Mouse (Mus musculus) spleen, adult 2 months (tissue): ENCODE results near the gene Rpl36al. TPM values are rescaled to one million over a fixed set of nuclear protein-coding genes. Genes with fewer than 3 reads are reported as not detected.
"Not testable (repeated sequence)": the region's sequence is repeated elsewhere in the genome, so short reads cannot be mapped to it uniquely, and the experiment has no call there.

Experiments used
- DNase-seq, 2 experiments: peaks; one replicate each; pipeline versions ENCODE4 v3.0.0 to v3.0.0-alpha.2; 2012 to 2021; ENCODE audit warnings: low spot score in 2 of 2, low read depth in 1 of 2
- H3K27ac ChIP-seq: fragments of 200-500 bp; 2 replicates; pipeline ENCODE4 v1.5.1; 2012; ENCODE audit warnings: low read length, inconsistent platforms; ENCODE audit not compliant: insufficient read depth
- H3K27me3 ChIP-seq: fragments of 200-500 bp; 2 replicates; pipeline ENCODE4 v1.6.1; 2012; ENCODE audit warnings: mild to moderate bottlenecking, moderate library complexity, low read length, inconsistent platforms; ENCODE audit not compliant: control insufficient read depth, insufficient read depth
- H3K36me3 ChIP-seq: fragments of 200-500 bp; 2 replicates; pipeline ENCODE4 v1.6.1; 2012; ENCODE audit warnings: mild to moderate bottlenecking, low read length, inconsistent platforms; ENCODE audit not compliant: control insufficient read depth, insufficient read depth
- H3K4me1 ChIP-seq: fragments of 200-500 bp; 2 replicates; pipeline ENCODE4 v1.6.1; 2011; ENCODE audit warnings: inconsistent platforms; ENCODE audit not compliant: control insufficient read depth, insufficient read depth, insufficient read length
- H3K4me3 ChIP-seq: fragments of 200-500 bp; 2 replicates; pipeline ENCODE4 v1.5.1; 2011; ENCODE audit warnings: mild to moderate bottlenecking, inconsistent platforms; ENCODE audit not compliant: insufficient read depth, insufficient read length; ENCODE audit errors: extremely low read depth
- CTCF ChIP-seq: fragments of 200-500 bp; IDR thresholded peaks from 2 replicates; pipeline ENCODE4 v1.5.1; 2011; ENCODE audit warnings: mild to moderate bottlenecking, inconsistent platforms; ENCODE audit not compliant: insufficient read depth, insufficient read length, insufficient replicate concordance; ENCODE audit errors: extremely low read depth
- POLR2A ChIP-seq: fragments of 200-500 bp; IDR thresholded peaks from 2 replicates; pipeline ENCODE4 v1.6.1; 2011; ENCODE audit warnings: low read depth, low read length, inconsistent platforms
- WGBS: fragments of 180-500 bp; shearing (Covaris S2); methylation state at CpG from one replicate; pipeline ENCODE4 v1.1.7; 2018; 5-methylcytosine and 5-hydroxymethylcytosine counted together
- polyA plus RNA-seq: library from polyadenylated mRNA; depleted of rRNA; stranded (reverse); fragments of >200 nt; gene quantifications from 2 replicates; pipeline ENCODE4 v1.2.3, GENCODE M21; 2012

The Rpl36al gene
- polyA plus RNA-seq, 1 experiment = 75.1 TPM

DNA sequence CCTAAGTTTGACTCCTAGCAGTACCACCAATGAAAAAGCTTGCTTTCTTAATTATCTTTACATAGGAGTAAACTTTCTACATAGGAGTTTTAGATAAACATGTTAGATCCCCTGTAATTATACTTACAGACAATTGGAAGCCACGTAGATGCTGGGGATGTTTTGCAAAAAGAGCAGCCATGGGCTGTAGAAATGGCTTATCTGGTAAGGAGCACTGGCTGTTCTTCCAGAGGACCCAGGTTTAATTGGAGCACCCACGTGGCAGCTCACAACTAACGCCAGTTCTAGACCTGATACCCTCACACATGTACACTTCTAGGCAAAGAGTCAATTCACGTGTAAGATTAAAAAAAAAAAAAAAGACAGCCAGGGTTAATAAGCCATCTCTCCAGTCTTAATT, 2.1 kb downstream of the Rpl36al start:
- Histone ChIP-seq H3K36me3 (peaks cover 4% of the 10 kb centered on the region), H3K27ac (no peak overlapping the region), H3K27me3 (no peaks in the 10 kb centered on the region), H3K4me3 (no peak overlapping the region), H3K4me1 (peaks cover 3% of the 10 kb centered on the region)
- WGBS = 85% methylated on average over 4 of the region's 4 CpGs
- DNase-seq = no peak
- TF ChIP-seq CTCF = no peak
- no peak for TF ChIP-seq POLR2A

GRCm38 (mm10) chr12:69179371-69179770, 4.5 kb downstream of the Rpl36al start:
- H3K4me3 ChIP-seq = no peak overlapping the region
- WGBS = 90% methylated on average over 12 of the region's 12 CpGs

DNA sequence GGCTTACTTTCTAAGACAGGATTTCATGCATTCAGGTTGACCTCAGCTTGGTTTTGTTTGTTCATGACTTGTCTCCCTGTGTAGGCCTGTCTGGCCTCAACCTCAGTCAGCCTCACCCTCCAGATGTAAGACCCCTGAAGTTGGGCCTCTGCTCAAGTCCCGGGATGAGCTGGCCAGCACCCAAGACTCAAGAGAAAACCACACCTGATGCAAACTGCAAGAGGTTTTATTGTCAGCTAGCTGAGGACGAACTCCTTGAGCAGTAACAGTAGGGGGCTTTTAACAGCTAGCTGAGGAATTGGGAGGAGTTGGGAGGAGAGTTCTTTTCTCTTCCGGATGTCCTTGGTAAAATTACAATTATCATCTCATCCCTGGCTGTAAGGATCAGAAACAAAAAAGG, 6.4 kb downstream of the Rpl36al start:
- WGBS = 95% methylated on average over 3 of the region's 3 CpGs
- TF ChIP-seq POLR2A = no peak
- TF ChIP-seq CTCF = no peak
- Histone ChIP-seq H3K27me3 (no peaks in the 10 kb centered on the region), H3K27ac (no peak overlapping the region), H3K4me1 (no peaks in the 10 kb centered on the region), H3K36me3 (peaks cover 4% of the 10 kb centered on the region), H3K4me3 (no peak overlapping the region)
- DNase-seq = no peak

More at GRCm38 (mm10) chr12:69179371-69179770, 4.5 kb downstream of the Rpl36al start:
- H3K27ac ChIP-seq = no peak overlapping the region
- TF ChIP-seq CTCF = no peak
- TF ChIP-seq POLR2A = no peak
- peaks cover 4% of the 10 kb centered on the region for H3K36me3 ChIP-seq
- H3K4me1 ChIP-seq = no peaks in the 10 kb centered on the region; the same call in 1 of the 2 replicates
- no peak for DNase-seq
- no peaks in the 10 kb centered on the region for H3K27me3 ChIP-seq

DNA sequence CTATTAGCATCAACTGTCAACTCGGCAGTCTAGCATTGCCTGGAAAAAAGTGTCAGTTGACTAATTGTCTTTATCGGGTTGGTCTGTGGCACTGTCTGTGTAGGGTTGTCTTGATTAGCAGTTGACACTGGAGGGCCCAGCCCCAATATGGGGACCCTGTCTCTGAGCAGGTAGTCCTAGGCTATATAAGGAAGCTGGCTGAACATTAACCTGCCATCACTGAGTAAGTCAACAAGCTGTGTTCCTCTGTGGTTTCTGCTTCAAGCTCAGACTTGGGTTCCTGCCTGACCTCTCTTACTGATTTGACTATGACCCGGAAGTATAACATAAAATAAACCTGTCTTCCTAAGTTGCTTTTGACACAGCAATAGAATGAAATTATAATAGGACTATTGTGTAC, 7.9 kb downstream of the Rpl36al start:
- no peak for DNase-seq
- WGBS = 93% methylated on average over 3 of the region's 3 CpGs
- H3K27ac ChIP-seq = no peak overlapping the region
- H3K36me3 ChIP-seq = no peaks in the 10 kb centered on the region
- no peaks in the 10 kb centered on the region for H3K4me1 ChIP-seq
- no peak for TF ChIP-seq POLR2A
- TF ChIP-seq CTCF = no peak
- H3K27me3 ChIP-seq = no peaks in the 10 kb centered on the region
- no peak overlapping the region for H3K4me3 ChIP-seq

- Histone ChIP-seq H3K27me3 (no peaks in the 10 kb centered on the region), H3K4me1 (no peaks in the 10 kb centered on the region), H3K4me3 (no peak overlapping the region), H3K36me3 (no peaks in the 10 kb centered on the region), H3K27ac (no peak overlapping the region)
- 92% methylated on average over 2 of the region's 2 CpGs for whole genome bisulfite sequencing
- DNase-seq = no peak
- TF ChIP-seq CTCF = no peak
Observed at GRCm38 (mm10) chr12:69171307-69171706, 12.6 kb downstream of the Rpl36al start.

DNA sequence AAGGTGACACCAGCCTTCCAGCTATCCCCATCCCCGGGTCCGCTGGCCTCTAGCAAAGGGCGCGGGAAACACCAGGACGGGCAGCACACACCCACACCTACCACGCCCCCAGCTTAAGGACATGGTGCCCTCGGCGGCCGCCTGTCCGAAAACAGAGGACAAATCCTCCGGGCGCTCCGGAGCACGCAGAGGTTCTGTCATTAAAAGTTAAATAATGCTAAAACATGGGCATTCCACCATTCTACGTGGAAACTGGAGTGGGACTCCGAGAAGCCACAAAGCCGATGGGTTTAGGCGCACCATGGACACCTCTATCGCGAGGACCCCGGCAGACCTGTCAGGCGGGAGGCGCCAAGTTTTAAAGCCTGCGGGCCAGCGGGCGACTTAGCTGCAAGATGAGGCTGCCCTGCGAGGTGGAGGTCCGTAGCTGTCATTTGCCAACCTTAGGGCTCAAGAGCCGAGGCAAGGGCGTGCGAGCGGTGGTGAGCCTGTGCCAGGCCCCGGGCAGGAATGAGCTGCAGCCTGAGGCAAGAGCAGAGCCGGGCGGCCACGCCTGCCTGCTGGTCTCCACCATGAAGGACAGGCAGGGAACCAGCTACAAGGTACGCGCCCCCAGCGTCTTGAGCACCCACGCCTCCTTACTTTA, 15.3 kb downstream of the Rpl36al start, which contains the start of gene Lrr1:
Gene Lrr1 (plus strand): TSS at position 354 of the 646 bp plus-strand sequence.
- Histone ChIP-seq H3K36me3 (no peaks in the 10 kb centered on the region), H3K4me3 (peak within 1 kb of the TSS; percentile 57), H3K4me1 (no peaks in the 10 kb centered on the region), H3K27ac (peak within 1 kb of the TSS; percentile 64), H3K27me3 (no peaks in the 10 kb centered on the region)
- WGBS = under 1% methylated on average over 40 of the region's 40 CpGs
- DNase-seq = peak; percentile 71 to 82
- TF ChIP-seq CTCF = no peak
- TF ChIP-seq POLR2A = no peak

DNA sequence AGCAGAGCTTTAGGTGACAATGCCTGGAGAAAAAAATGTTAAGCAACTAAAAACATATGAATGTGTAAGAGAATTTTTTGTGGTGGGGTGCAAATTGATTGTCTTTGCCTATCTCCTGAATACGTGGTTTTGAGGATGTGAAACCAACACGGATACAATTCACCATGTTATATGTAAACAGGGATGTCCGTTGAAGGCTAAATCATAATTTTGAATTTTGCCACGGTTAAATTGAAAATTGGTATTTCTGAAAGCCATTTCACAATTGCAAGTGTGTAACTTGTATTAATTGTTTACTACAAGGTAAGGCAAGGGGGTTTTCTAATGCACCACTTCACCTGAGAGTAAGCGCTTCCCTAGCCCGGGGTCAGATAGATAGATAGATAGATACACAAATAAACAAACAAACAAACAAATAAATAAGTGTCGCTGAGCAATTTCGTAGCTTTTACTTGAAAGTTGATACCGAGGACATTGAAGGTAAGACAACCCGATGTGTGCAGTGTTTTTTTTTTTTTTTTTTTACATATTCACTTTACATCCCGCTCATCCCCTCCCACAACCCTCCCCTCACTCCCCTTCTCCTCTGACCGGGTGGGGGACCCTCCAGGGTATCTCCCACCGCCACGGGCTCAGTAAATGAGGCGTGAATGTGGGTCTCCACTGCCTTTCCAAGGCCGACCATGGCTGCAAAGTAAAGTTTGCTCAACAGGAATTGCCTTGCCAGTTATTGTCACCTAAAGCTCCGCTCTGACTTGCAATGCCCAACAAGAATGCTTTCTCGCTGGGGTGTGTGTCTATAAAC, 16.0 kb downstream of the Rpl36al start:
- DNase-seq = no peak
- 6% methylated on average over 18 of the region's 18 CpGs for WGBS
- H3K27me3 ChIP-seq = no peaks in the 10 kb centered on the region
- H3K36me3 ChIP-seq = no peaks in the 10 kb centered on the region
- peak overlapping the region; percentile 57 for H3K4me3 ChIP-seq
- no peak for TF ChIP-seq CTCF
- no peak for TF ChIP-seq POLR2A
- no peaks in the 10 kb centered on the region for H3K4me1 ChIP-seq
- H3K27ac ChIP-seq = no peak overlapping the region

DNA sequence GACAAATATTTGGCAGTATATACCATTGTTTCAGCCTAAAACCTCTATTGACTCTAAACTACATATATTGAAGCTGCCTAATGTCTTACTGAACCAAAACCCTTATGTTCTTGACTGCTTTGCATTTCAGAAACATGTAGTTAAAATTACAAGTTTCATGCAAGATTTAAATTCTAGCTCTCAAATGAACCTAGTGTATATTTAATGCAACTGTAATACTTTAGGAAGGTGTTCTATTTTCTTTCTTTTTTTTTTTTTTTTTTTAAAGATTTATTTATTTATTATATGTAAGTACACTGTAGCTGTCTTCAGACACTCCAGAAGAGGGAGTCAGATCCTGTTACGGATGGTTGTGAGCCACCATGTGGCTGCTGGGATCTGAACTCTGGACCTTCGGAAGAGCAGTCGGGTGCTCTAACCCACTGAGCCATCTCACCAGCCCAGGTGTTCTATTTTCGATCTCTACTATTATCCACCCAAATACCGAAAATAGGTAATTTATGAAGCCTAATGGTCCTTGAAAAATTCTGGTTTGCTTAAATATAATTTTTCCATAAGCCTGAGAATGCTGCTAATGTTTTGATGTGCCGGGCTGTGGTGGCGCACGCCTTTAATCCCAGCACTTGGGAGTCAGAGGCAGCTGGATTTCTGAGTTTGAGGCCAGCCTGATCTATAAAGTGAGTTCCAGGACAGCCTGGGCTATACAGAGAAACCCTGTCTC, 16.9 kb downstream of the Rpl36al start:
- 88% methylated on average over 8 of the region's 8 CpGs for WGBS
- H3K4me3 ChIP-seq, H3K27me3 ChIP-seq, H3K4me1 ChIP-seq, H3K27ac ChIP-seq, DNase-seq, H3K36me3 ChIP-seq: not testable (repeated sequence)
